Mouse (Mus musculus) c-Kit-positive CD71-negative TER-119-negative erythroid progenitor cells, embryonic 14.5 days (primary cell): Measurements from ENCODE around the gene Axin2.
"Not testable (repeated sequence)": the region's sequence is repeated elsewhere in the genome, so short reads cannot be mapped to it uniquely, and the experiment has no call there.

Source experiments
- DNase-seq: peaks from one replicate; pipeline ENCODE4 v3.0.0-alpha.2; 2013; ENCODE audit warnings: low read depth

The Axin2 gene

GRCm38 (mm10) chr11:108920158-108920635 is at the start of gene Axin2:
Gene Axin2, plus strand, starts transcription at chr11:108920349.
- DNase-seq, result peak; percentile 67

GRCm38 (mm10) chr11:108871284-108871683 is 48.9 kb upstream of the Axin2 start:
- DNase-seq, result not testable (repeated sequence)

- DNase-seq, result no peak
Observed at GRCm38 (mm10) chr11:108871748-108872147, 48.4 kb upstream of the Axin2 start.

- DNase-seq, result no peak
Observed at GRCm38 (mm10) chr11:108876633-108877205, 43.4 kb upstream of the Axin2 start.

- no peak for DNase-seq
Observed at GRCm38 (mm10) chr11:108877520-108877919, 42.6 kb upstream of the Axin2 start.

- no peak for DNase-seq
Observed at GRCm38 (mm10) chr11:108880546-108880945, 39.6 kb upstream of the Axin2 start.

GRCm38 (mm10) chr11:108881662-108882061 is 38.5 kb upstream of the Axin2 start:
- DNase-seq, result no peak

- no peak for DNase-seq
Observed at GRCm38 (mm10) chr11:108885276-108885896, 34.8 kb upstream of the Axin2 start.

- no peak for DNase-seq
Observed at GRCm38 (mm10) chr11:108886060-108886459, 34.1 kb upstream of the Axin2 start.

- no peak for DNase-seq
Observed at GRCm38 (mm10) chr11:108889121-108889520, 31.0 kb upstream of the Axin2 start.

GRCm38 (mm10) chr11:108890544-108890943 is 29.6 kb upstream of the Axin2 start:
- no peak for DNase-seq

GRCm38 (mm10) chr11:108891111-108891870 is 28.9 kb upstream of the Axin2 start:
- no peak for DNase-seq

- DNase-seq, result no peak
Observed at GRCm38 (mm10) chr11:108891871-108892380, 28.2 kb upstream of the Axin2 start.

- DNase-seq, result no peak
Observed at GRCm38 (mm10) chr11:108892406-108892805, 27.7 kb upstream of the Axin2 start.

GRCm38 (mm10) chr11:108893232-108893790 is 26.8 kb upstream of the Axin2 start:
- no peak for DNase-seq

GRCm38 (mm10) chr11:108893855-108894510 is 26.2 kb upstream of the Axin2 start:
- no peak for DNase-seq

- DNase-seq, result no peak
Observed at GRCm38 (mm10) chr11:108897034-108897433, 23.1 kb upstream of the Axin2 start.

GRCm38 (mm10) chr11:108898063-108898462 is 22.1 kb upstream of the Axin2 start:
- no peak for DNase-seq

- no peak for DNase-seq
Observed at GRCm38 (mm10) chr11:108898483-108898882, 21.7 kb upstream of the Axin2 start.

GRCm38 (mm10) chr11:108900718-108901488 is 19.2 kb upstream of the Axin2 start:
- no peak for DNase-seq

GRCm38 (mm10) chr11:108901670-108902069 is 18.5 kb upstream of the Axin2 start:
- DNase-seq, result no peak
